Mouse (Mus musculus) CD4-positive, CD25-positive, alpha-beta regulatory T cell, adult 2 months (primary cell): ENCODE results near the gene Hoxd8.
A peak's percentile ranks its signal among the peaks of the same experiment; 100 is the strongest.

Source experiments
- DNase-seq: peaks from one replicate; pipeline ENCODE4 v3.0.0-alpha.2; 2012; ENCODE audit warnings: low read depth, low spot score

Gene Hoxd8

DNA sequence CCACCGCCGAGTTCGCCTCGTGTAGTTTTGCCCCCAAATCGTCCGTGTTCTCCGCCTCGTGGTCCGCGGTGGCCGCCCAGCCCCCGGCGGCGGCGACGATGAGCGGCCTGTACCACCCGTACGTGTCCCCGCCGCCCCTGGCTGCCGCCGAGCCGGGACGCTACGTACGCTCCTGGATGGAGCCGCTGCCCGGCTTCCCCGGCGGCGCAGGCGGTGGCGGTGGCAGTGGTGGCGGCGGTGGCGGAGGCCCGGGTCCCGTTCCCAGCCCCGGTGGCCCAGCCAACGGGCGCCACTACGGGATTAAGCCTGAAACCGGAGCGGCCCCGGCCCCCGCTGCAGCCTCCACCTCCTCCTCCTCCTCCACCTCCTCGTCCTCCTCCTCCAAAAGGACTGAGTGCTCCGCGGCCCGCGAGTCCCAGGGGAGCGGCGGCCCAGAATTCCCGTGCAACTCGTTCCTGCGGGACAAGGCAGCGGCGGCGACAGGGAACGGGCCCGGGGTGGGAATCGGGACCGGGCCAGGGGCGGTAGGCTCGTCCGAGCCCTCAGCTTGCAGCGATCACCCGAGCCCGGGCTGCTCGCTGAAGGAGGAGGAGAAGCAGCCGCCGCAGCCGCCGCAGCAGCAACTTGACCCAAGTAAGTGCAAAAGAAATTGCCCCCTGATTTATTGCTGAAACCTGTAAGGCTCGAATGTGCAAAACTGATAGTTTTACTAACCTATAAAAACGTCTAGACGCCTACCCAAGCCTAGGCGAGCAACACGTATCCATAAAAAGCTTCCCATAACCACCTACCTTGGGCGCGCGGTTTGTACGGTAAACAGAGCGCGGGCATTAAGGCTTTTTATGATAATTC, 6.0 kb upstream of the Hoxd8 start:
- peak; percentile 23 for DNase-seq

DNA sequence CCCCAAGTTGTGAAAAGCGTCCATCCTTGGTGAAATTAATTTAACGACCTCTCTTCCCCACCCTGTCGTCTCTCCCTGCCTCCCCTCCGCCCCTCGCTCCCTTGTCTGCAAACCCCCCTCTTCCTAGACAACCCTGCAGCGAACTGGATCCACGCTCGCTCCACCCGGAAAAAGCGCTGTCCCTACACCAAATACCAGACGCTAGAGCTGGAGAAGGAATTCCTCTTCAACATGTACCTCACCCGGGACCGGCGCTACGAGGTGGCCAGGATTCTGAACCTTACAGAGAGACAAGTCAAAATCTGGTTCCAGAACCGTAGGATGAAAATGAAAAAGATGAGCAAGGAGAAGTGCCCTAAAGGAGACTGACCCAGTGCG, 5.4 kb upstream of the Hoxd8 start:
- DNase-seq = no peak

DNA sequence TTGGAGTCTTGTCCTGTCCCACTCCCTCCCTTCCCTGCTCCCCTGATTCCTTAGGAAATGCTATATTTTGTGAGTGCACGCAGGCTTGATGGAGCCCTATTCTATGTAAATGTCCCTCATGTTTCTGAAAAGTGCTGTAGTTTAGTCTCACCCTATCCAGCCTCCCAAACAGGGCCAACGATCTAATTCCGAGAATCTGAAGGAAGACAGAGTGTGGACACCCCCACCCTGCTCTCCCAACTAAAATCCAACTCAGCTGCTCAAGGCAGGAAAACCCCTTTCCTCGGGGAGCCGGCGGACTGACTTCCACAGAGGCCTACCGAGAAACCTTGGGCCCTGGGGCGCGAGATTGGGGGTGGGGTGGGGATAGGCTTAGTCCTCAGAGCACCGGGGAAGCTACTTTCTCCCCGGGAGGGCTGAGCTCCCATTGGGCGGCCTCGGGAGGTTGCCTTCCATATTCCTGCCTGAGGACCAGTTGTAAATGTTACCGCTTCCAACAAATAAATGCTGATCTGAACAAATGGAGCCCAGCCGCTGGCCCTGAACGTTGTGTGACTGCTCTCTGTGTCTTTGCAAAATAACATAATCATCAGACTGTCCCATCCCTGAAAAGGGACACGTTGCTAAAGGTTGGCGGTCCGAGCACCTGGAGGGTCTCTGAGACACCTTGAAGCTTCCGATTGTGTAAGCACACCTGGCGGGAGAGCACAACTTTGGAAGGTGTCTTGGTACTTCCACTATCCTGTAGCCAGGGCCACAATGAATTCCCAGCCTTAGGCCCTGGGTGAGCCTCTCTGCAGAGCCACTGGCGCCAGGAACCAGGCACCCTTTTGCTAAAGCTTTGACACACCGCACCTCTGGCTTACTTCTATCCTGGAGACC, 4.5 kb upstream of the Hoxd8 start:
- no peak for DNase-seq

- no peak for DNase-seq
Measured at GRCm38 (mm10) chr2:74700546-74701112, 3.8 kb upstream of the Hoxd8 start.

DNA sequence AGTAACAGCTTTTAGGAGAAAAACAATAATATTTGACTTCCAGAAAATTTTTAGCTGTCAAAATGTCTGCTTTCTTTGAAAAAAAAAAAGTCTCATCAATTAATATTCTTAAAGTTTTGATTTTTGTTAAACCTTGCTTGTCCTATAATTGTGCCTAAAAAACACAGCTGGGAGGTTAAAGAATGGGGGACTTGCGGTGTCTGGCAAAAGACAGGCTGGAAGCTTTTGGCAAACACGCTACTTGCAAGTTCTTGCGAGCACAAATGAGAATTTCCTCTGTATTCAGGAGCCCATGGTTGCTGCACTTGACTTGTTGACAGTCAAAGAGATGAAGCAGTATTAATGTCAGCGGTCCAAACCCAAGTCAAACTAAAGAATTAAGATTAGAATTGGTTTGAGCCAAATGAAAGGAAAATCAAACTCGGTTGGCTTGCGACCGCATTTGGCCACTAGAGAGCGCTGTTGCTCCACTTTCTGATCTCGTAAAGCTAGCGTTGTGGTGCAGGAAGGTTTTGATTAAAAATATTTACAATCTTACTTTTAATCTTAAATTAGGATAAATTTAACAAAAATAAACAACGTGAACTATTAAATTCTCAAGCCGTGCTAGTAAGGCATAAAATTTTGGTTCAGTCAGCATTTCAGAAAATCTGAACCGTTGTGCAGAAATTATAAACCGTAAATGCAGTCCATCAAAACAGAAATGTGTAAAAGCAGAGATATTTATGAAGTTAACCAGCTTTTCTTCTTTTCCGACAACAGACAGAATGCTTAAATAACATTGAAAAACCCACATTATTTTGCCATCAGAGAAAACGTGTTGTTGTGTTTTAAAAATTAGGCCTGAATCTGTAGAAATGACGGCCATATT, 2.2 kb upstream of the Hoxd8 start:
- DNase-seq = peak; percentile 81

- DNase-seq = no peak
Measured at GRCm38 (mm10) chr2:74702820-74703219, 1.6 kb upstream of the Hoxd8 start.

- no peak for DNase-seq
Measured at GRCm38 (mm10) chr2:74703317-74703716, 1.1 kb upstream of the Hoxd8 start.

- no peak for DNase-seq
Measured at GRCm38 (mm10) chr2:74703720-74704392, 559 bp upstream of the Hoxd8 start.

- peak; percentile 37 for DNase-seq
Measured at GRCm38 (mm10) chr2:74704999-74705466, 618 bp downstream of the Hoxd8 start.

DNA sequence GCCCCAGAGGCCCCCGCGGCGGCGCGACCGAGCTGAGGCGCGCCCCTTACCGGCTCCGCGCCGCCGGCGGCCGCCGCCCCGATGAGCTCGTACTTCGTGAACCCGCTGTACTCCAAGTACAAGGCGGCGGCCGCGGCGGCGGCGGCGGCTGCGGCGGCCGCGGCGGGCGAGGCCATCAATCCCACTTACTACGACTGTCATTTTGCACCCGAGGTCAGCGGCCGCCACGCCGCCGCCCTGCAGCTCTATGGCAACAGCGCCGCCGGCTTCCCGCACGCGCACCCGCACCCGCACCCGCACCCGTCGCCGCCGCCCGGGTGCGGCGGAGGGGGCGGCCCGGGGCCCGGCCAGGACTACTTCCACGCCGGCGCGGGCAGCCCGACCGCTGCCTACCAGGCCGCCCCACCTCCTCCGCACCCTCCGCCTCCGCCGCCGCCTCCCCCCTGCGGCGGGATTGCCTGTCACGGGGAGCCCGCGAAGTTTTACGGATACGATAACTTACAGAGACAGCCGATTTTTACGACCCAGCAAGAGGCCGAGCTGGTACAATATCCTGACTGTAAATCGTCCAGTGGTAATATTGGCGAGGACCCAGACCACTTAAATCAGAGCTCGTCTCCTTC, 1.2 kb downstream of the Hoxd8 start:
- DNase-seq = peak; percentile 38

DNA sequence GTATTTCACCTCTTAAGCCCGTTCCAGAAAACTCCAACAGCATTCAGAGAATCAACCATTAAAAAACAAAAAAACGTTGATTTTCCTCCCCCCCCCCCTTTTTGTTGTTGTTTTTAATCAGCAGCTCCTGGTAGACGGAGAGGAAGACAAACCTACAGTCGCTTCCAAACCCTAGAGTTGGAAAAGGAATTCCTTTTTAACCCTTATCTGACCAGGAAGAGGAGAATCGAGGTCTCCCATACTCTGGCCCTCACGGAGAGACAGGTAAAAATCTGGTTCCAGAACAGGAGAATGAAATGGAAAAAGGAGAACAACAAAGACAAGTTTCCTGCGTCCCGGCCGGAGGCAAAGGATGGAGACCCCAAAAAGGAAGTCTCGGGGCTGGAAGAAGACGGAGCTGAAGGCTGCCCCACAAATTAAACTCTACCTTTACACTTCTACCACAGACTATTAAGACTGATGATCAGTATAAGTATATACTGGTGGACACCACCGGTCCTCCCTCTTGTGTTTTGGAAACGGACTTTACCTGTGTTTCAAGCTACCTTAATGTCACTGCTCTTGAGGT, 2.1 kb downstream of the Hoxd8 start:
- DNase-seq = no peak

DNA sequence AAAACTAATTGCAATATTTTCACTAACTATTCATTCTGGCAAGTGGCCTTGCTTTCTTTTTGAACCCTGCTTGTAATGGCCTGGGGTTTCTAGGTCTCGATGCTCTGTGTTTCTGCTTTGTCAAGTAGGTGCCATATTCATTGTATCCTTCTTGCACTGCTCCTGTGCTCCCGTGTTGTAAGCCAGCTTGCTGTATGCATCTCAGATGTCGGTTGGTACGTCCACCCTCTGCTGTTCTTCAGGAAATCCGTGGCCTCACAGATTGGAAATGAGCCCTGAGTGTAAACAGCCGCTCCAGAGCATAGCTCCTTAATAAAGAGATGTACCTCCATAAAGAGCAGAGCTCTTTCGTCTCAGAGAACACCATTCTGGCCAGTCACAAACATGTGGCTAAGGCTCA, 3.2 kb downstream of the Hoxd8 start:
- DNase-seq = no peak

DNA sequence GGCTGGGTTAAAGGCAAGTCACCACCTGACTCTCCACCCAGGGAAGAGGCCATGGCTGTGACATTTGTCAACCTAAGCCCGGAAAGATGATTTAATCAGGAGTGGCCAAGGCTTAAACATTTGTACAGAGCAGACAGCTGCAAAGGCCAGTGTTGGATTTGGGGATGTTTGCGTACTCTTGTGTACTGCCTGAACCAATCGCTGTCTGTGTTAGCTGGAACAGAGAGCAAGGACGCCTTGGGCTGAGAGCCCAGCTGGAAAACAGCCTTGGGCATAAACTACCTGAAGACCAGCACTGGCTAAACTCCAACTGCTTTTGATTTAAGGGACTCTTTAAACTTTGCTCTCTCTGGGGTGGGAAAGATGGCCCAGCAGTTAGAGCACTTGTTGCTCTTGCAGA, 4.3 kb downstream of the Hoxd8 start:
- no peak for DNase-seq

DNA sequence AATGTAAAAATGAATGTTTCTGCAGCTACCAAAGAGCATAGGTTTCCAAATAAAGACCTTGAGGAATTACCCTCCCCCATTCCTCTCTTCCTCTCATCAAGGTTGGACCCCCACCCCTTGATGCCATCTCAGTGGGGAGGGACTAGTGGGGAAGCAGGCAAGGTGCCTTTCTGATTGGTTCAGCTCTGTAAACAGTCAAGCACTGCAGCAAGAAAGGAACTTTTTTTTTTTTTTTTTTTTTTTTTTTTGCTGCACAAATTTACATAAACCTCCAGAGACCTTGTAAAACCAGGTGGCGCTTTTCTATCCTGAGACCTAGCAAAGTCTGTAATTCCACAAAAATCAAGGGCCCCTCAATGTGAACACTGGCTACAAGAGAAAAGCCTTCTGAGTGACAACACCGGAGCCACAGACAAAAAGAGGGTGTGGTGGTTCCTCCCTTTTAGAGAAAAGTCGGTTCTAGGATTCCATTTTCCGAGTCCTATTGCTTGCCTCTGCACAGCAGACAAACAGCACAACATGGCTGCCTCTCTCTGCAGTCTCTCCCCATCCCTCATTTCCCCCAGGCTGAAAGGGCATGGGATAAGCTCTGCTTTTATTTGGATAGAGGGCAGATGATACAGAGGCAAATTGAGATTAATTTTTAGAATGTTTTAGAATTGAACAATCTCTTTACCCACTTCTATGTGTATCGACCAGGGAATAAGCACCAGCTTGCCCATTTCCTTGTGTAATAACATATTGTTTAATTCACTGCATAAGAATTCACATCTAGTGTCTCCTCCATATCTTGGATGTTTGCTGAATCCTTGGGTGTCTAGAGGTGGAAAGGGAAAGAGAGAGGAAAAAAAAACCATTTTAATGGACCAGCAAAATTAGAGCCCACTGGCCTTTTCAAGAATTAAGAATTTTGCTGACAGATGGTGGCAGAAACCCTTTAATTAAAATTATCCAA, 5.3 kb downstream of the Hoxd8 start:
- no peak for DNase-seq

GRCm38 (mm10) chr2:74710929-74711543, 6.6 kb downstream of the Hoxd8 start:
- no peak for DNase-seq

GRCm38 (mm10) chr2:74711721-74712621, 7.6 kb downstream of the Hoxd8 start, which contains the start of the genes Hoxd3 and Hoxd4:
Gene Hoxd3 (plus strand): TSS chr2:74711927.
Gene Hoxd4 (plus strand): TSS chr2:74711929.
- DNase-seq = no peak
